Mouse (Mus musculus) naive thymus-derived CD4-positive, alpha-beta T cell, adult 2 months (primary cell): ENCODE results near the gene Gm10406.
"Not testable (repeated sequence)": the region's sequence is repeated elsewhere in the genome, so short reads cannot be mapped to it uniquely, and the experiment has no call there.

Source experiments
- DNase-seq: peaks from one replicate; pipeline ENCODE4 v3.0.0-alpha.2; 2011; ENCODE audit warnings: low read depth

The Gm10406 gene

DNA sequence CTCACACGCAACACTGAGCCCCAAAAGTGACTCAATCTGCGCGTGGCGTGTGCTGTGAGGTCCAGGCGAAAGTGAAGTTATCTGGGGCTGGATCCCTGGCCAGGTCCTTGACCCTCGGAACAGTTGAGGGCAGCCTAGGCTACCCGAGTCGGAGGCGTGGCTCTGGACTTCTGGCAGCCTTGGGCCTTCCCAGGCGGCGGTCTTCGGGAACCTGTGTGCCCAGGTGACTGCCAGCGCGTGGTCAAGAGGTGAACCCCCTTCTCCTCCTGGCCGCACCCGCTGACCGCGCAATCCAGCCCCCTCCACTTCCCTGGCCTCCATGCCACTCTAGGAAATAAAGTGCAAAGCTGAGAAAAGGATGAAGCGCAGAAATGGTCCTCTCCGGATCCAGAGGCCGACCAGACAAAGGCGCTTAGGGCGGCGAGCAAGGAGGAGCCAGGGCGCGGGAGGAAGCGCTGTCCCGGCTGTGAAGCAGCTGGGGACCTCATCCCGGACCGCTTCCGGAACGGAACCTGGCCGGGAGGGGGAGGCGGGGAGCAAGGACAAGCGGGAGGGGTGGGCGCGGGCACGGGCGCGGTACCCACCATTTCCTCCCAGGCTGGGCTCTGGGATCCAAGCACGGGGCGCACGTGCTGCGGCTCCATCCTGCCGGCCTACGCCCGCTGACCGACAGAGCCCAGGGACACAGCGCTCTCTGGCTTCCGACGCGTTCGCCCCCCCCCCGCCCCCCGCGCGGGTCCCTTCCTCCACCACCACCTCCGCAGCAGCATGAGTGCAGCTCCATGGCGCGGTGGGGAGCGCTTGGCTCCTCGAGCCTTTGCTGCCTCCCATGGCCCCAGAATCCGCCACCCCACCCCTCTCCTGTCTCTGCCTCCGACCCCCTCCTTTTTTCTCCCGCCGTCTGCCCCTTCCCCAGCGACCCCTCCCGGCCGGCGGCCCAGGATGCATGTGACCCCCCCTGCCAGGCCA lies at the start of gene Gm10406:
Gm10406 (minus strand) TSS at position 669 of the 969 bp plus-strand sequence.
- peak; percentile 0 for DNase-seq

DNA sequence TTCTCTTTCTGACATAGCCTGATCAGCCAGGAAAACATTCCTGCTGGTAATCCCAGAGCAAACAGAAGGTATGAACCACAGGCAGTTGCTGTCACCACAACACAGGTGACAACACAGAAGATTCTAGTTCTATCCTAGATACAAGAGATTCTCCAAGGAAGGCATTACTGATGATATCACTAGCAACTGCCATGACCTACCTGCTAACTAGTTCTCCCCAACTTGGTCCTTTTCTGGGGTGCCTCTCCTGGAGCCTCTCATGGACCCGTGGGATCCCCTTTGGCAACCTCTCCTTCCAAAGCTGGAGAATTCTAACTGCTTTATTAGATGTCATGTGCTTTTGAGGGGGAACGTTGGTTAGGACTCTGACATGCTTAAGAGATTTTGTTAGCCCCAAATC lies 17.6 kb upstream of the Gm10406 start, which contains the start of gene Gm3685:
Gm3685 (minus strand) TSS at position 101 of the 400 bp plus-strand sequence.
- not testable (repeated sequence) for DNase-seq

DNA sequence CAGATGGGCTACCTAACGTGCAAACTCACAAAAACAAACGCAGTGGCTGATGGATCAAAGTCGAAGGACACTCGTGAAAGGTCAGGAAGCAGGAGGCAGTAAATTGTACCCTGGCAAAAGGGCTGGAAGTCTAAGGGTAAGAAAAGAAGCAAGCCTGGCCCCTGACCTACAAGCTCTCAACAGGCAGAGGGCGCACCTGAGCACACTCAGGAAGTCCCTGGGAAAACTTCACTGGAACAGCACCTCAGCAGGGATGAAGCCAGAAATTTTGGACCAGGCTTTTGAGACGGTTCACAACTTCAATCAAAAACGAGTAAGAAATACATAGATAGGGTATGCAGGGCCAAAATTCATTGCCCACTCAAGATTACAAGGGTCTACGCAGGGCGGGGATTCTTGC lies 975 bp downstream of the Gm10406 start:
- not testable (repeated sequence) for DNase-seq

DNA sequence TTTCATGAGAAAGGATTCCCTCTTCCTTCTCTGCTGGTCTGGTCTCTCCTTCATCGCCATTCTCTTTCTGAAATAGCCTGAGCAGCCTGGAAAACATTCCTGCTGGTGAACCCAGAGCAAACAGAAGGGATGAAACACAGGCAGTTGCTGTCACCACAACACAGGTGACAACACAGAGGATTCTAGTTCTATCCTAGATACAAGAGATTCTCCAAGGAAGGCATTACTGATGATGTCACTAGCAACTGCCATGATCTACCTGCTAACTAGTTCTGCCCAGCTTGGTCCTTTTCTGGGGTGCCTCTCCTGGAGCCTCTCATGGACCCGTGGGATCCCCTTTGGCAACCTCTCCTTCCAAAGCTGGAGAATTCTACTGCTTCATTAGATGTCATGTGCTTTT lies 53.5 kb downstream of the Gm10406 start, which contains the start of gene Gm6356:
Gm6356 (minus strand) TSS at position 101 of the 400 bp plus-strand sequence.
- DNase-seq = not testable (repeated sequence)
